Mouse (Mus musculus) spleen, postnatal 10 days (tissue): ENCODE data around the gene Kdm2b.

Source experiments
- DNase-seq, 2 experiments: peaks; one replicate each; pipeline ENCODE4 v3.0.0; 2021 to 2022; ENCODE audit warnings: low spot score in 2 of 2

The Kdm2b gene

DNA sequence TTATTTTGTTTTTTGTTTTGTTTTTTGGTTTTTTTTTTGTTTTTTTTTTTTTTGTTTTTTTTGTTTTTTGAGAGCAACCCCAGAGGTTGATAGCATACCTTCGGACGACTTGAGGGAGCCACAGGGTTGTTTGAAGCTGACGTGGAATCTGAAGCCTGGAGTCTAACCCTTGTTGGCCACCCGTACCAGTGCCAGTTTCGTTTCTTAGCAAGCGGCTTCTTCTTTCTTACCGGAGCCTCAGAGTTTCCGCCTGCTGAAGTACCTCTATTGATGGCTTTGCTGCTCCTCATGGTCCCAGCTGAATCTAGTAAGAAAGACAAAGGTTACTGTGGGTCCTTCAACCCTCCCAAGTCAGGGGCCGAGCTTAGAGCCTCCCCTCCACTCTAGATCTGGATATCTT is 22.1 kb upstream of the Kdm2b start:
- no peak for DNase-seq

- DNase-seq, result peak in 1 of 2 experiments; percentile 42
These were observed 21.2 kb upstream of the Kdm2b start for GRCm38 (mm10) chr5:123010806-123011205.

DNA sequence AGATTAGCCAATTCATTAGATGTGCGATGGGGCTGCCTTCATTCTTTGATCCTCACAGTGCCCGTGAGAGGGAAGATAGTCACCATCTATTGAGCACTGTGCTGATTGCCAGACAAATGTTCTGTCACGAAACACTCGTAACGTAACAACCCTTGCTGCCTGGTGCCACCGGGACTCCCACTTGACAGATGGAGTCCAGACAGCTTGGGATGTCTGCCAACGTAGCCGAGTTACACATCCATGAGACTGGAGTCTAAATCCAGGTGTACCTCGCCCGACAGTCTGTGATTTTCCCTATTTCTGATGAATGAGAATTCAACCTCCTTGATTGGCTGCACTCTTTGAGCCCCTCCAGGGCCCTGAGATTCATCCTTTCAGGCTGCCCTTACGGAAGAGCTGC is 20.2 kb upstream of the Kdm2b start:
- DNase-seq, result no peak

DNA sequence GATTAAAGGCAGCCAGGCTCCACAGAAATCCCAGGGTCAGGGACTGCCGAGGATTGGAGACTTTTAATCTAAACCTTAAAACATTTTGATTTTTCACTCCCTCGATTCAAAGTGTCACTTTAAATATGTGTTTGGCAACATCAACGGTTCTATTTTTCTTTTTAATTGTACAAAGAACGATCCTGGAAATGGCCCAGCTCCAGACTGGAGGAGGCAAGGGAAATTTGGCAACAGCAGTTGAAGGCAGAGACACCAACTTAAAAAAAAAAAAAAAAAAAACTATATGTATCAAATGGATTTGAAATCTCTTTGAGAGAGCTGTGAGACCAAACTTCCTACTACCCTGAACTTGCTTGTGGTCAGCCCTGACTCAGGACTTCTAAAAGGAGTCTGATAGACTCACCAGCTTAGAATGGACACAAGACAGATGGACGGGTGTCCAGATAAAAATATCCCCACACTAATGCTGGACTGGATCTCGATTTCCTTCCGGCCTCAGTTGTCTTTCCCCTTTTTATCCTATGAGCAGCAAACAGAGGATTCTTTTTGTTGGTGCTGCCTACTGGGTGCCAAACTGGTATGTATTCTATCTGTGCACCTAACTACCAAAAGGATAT is 19.4 kb upstream of the Kdm2b start:
- no peak for DNase-seq

DNA sequence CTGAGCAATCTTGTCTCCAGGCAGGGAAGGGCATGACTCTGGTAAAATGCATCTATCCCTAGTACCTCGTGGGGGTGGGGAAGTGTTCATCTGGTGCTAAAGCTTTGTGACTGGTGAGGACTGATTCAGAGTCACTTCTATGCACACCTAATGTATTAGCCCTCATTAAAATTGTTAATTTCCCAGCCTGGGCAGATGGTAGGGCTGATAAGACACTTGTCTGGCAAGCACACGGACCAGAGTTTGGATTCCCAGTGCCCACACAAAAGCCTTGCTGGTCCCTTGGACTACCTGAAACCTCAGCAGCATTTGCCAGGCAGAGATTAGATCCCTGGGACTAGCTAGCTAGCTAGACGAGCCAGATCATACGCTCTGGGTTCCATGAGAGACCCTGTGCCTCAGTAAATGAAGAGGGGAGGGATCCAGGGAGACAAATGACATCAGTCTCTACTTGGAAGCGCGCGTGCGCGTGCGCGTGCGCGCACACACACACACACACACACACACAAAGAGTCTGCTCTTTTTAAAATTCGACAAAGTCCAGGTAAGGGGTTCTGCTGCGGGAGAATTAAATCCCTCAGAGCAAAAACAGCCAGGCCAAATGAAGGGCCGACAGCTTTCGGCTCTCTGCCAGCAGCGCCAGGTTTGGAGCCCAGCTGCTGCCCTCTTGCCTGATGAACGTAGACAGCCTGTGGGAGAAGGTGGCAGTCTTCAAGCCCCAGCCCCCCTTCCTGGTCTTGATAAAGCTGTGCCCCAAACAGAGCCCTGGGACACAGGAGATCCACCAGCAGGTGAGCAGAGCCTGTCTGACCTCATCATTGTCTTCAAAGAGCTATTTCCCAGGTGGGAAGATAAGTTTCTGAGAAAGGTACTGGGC is 16.3 kb upstream of the Kdm2b start:
- no peak for DNase-seq

DNA sequence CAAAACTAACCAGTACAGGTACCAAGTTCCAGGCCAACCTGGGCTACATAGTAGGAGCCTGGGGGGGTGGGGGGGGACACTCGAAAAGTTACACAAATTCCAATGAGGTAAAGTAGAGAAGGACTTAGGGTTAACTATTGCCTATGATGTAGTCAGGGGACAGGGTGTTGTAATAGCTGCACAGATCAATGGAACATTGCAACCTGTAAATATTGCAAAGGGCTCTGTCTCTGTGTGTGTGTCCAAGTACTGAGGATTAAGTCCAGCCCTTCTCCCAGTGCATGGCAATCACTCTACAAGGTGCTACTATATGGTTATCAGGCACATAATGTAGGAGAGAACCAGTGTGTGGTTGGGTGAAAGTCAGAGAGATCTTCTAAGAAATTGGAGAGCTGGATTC is 11.3 kb upstream of the Kdm2b start:
- no peak for DNase-seq

GRCm38 (mm10) chr5:122997205-122998204 is 7.9 kb upstream of the Kdm2b start:
- DNase-seq, result no peak

DNA sequence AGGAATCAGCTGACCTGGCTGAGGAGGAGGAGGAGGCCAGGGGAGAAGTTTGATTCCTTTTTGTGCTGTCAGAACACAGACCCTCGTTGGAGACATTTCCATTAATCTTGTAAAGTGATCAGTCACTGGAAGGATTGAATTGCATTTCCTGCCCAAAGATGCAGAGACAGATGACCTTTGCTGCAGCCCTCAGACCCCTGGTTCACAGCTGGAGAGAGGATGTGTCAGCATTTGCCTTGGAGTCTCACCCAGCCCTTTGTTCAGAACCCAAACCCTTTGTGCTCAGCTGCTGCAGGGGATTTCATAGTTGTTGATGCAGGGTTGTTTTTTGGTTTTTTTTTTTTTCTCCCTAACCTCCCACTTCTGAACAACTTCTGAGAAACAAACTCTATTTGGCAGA is 5.3 kb upstream of the Kdm2b start:
- no peak for DNase-seq

GRCm38 (mm10) chr5:122994303-122994846 is 4.8 kb upstream of the Kdm2b start:
- DNase-seq, result peak; percentile 57 to 88

DNA sequence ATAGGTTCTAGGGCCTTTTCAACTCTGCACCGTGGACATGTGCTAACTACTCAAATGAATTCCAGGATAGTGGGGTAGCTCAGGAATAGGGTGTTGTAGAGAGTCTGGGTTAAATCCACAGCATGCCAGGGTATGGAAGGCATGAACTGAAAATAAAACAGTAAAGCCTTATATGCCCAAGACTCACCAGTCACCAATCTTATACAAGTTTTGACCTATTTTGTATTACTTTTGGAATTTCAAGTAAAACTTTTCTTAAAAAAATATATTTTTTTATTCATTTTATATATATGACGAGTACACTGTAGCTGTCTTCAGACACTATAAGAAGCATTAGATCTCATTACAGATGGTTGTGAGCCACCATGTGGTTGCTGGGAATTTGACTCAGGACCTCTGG is 4.2 kb upstream of the Kdm2b start:
- no peak for DNase-seq

GRCm38 (mm10) chr5:122991350-122992004 is 1.9 kb upstream of the Kdm2b start:
- DNase-seq, result no peak

DNA sequence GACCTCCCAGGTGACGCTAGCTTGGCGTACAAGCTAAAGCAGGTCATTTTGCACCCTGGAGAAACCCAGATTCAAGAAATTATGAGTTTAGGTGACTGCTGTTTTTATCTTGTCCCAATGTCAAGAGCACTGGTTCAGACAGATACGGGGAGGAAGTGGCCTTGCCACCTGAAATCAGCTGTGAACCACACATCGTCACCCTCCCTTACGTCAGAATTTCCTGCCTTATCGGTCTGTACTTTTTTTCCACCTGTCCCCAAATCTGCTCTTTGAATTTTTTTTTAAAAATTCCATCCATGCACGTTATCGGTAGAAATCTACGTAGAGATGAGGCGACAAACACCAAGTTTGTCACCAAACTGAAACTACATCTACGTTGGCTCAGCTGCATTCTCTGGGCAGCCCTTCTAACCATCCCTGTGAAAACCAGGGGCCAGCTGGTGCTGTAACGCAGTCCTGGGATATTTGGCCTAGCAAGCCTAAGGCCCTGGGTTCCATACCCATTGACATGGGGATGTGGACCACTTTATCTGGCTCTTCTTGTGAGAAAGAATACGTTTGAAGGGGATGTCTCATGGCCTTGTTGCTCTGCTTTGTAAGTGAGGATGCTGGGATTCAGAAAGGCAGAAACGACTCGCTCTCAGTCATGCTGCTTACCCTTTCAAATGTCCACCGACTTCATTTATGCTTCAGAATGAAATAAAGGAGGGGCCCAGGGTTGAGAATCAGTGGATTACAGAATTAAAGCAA is 963 bp upstream of the Kdm2b start:
- DNase-seq, result peak in 1 of 2 experiments; percentile 45

DNA sequence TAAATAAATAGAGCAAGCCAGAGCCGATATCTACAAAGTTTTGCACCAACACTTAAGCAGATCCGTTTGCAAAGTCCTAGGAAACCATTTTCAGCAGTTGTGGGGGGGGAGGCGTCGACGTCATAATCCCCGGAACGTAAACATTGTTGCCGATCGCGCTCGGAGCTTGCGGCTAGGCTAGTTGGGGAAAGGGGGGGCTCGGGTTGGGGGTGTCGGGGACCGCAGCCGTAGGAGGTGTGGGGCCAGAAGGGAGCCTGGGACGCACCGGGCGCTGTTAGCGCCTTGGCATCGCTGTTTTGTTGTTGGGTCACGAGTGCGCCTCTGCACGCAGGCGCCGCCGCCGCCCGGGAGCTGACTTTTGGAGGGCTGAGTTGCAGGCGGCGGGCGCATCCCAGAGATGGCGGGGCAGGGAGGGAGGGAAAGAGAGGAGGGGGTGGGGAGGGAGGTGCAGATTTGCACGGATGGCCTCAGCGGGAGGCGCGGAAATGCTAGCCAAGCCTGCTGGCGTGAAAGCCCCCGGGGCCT is 560 bp downstream of the Kdm2b start:
- peak; percentile 45 to 80 for DNase-seq

- peak; percentile 47 to 59 for DNase-seq
These were observed 1.4 kb downstream of the Kdm2b start for GRCm38 (mm10) chr5:122988021-122988751.

DNA sequence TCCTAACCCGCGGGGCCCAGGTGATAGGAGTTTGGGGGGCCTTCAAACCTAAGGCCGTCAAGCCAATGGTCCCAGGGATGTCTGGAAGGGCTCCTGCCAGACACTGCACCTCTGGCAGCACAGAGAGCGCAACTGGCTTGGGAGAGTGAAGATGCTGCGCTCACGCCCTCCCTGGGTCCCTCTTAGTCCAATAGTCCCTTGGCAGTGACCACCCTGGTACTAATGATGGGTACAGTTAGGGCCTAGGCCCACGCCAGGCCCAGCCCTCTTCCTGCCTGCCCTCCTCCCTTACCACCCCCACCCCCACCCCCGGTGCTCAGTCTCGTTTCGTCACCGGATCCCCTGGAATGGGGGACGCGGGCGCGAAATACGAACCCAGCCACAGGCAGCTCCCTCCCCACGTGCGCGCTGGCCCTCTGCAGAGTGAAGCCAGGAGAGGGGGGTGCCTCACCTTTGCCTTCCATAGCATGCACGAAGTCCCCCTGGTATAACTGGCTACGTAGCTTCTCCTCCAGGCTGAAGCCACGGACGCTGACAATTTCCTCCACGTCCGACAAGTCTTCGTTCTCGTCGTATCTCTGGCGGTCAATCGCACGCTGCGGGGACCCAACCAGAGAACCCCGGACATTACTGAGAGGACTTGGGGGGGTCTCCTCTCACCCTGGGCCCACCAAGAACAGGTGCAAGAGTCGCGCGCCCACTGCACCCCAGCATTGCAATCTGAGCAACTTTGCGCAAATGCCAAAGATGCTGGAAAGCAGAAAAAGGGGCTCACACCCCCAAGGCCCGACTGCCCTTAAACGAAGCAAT is 2.2 kb downstream of the Kdm2b start:
- peak in 1 of 2 experiments; percentile 33 for DNase-seq

GRCm38 (mm10) chr5:122986091-122986493 is 3.5 kb downstream of the Kdm2b start:
- DNase-seq, result no peak

GRCm38 (mm10) chr5:122985276-122985675 is 4.3 kb downstream of the Kdm2b start:
- no peak for DNase-seq

DNA sequence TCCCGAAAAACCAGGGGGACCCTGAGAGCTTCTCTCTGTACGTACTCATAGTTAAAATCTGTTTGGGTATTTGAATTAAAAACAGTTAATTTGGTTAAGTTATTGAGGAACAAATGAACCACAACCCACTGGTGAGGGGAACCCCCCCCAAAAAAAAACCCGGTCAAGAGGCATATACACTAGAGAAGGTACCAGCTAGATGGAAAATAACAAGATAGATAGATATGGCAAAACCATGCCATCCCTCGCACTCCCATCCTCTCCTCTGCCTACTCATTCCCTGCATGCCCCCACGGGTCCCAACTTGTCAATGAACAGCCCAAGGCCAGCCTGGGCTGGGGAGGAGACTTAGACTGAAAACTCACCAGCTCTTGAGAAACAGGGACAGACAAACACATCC is 5.1 kb downstream of the Kdm2b start:
- no peak for DNase-seq

GRCm38 (mm10) chr5:122978970-122979369 is 10.7 kb downstream of the Kdm2b start:
- DNase-seq, result no peak
